Mouse (Mus musculus) T-cell, adult 2 months (primary cell): Measurements from ENCODE around the gene Foxo3.

ENCODE experiments used
- DNase-seq: peaks from one replicate; pipeline ENCODE4 v3.0.0; 2022; ENCODE audit warnings: low spot score

Foxo3 gene

DNA sequence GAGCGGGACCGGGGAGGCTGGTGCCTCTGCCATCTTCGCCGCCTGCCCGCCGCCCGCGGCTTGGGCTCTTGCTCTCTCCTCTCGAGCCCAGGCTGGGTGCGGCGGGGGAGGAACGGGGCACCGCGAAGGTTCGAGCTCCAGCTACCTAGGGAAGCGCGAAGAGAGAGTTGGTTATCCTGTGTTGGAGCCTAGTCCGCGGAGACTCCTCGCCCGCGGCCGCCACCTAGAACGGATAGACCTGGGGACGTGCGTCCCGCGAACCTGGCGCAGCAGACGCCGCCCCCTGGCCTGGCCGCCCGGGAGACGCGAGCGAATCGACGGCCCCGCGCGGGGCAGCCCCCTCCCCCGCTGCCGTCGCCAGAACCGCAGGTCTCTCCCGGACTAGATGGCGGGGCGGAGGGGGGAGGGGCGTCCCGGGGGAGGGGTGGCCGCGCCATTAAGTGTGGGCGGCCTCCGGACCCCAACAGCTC lies 1.1 kb downstream of the Foxo3 start:
- DNase-seq: peak; percentile 52

GRCm38 (mm10) chr10:42274712-42275400 lies 1.7 kb downstream of the Foxo3 start:
- DNase-seq: peak; percentile 25

- DNase-seq: peak; percentile 64
These were observed 2.5 kb downstream of the Foxo3 start for GRCm38 (mm10) chr10:42273760-42274691.

GRCm38 (mm10) chr10:42273403-42273759 lies 3.2 kb downstream of the Foxo3 start:
- DNase-seq: no peak

- DNase-seq: no peak
These were observed 4.9 kb downstream of the Foxo3 start for GRCm38 (mm10) chr10:42271454-42272230.

DNA sequence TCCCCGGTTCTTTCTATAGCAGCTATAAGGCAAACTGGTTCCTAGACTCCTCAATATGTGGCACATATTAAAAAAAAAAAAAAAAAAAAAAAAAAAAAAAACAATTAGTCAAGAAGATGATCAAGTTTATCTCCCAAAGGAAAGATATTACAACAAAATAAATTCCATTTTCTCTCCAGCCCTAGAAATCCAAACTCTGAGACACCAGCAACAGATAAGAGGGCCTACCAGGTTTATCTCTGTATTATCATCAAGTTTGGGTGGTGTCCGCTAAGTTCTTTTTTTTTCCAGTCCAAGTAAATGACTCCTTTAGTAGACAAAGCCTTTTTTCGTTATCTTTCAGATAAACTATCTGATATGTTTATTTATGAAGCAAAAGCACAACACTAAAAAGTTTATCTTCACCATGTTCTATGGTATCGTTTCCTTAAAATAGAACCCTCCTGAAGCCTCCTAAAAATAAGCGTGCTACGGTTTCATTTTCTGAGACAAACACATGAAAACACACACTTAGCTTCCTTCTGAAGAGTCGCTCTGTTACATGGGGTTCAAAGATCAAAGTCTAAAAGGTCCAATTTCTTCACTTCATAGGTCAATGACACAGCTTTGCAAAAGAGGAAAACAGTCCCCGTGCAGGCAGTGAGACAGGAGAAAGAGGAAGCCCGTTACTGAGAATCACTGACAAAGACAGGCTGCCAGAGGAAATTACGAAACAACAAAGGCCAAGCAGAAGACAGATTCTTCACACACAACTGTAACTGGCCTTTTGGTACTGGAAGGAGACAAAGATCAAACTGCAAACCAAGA lies 6.1 kb downstream of the Foxo3 start:
- peak; percentile 51 for DNase-seq

- DNase-seq: peak; percentile 81
These were observed 7.1 kb downstream of the Foxo3 start for GRCm38 (mm10) chr10:42269281-42270025.

DNA sequence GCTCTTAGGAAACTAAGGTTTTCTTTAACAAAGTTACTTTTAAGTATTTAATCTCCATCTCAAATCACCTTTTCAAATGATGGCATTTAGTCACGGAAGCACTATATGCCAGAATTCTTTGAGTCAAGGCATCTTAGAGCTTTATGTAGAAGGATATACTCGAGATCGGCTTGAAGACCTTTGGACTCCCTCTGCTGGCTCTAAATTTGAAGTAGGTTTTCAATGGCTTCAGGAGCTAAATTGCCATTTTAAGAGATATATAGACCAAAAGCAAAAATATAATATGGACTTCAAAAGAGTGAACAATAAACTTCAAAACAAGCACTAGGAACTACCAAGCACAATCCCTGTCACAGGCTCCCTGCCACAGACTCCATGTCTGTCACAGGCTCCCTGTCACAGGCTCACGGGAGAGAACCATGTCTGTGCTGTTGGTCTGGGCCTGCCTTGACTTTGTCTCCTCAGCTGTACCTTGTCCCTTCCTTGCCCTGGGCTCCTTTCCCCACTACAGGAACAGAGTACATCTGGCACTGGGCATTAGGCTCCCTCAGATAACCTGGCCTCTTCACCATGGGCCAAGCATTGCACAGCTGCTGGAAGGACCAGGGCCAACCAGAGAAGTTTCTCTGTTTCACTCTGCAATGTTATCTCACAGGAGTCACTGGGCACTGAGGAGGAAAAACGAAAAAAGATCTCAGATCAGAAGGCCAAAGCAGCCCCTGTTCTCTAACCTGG lies 8.6 kb downstream of the Foxo3 start:
- no peak for DNase-seq

GRCm38 (mm10) chr10:42265021-42265689 lies 11.4 kb downstream of the Foxo3 start:
- no peak for DNase-seq

GRCm38 (mm10) chr10:42264195-42264594 lies 12.4 kb downstream of the Foxo3 start:
- no peak for DNase-seq

DNA sequence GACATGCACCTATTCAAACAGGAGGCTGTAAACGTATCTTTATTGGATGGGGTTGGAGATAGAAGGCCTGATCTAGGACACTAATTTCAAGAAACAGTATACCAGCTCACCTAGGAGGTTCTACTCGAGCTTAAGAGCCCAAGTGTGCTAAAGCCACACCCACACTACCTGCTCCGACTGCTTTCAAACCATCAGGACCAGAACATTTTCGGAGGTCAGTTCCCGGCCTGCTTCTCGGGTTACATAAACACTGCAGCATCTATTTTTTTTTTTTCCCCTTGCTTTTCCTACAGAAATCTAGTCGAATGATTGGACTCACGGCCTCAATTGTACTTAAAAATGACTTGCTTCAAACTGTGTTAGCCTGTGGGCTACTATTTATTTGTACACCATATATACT lies 12.9 kb downstream of the Foxo3 start:
- DNase-seq: no peak

GRCm38 (mm10) chr10:42262061-42262460 lies 14.5 kb downstream of the Foxo3 start:
- no peak for DNase-seq

- no peak for DNase-seq
These were observed 15.5 kb downstream of the Foxo3 start for GRCm38 (mm10) chr10:42261103-42261502.

DNA sequence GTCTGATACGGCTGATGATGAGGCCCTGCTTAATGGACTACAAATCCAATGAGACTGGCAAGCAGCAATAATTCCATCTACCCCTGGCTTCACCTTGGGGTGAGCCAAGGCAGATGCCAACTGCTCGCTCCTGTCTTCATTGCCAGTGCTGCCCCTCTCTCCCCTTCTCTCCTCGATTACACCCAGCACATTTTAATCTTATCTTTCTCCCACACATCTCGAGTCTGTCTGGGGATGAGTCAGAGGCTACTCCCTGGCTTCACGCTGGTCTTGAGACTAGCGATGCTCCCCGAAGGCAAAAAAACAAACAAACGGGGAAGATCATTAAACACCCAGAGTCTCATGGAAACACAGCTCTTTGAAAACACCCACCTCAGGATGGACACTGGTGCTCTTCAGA lies 16.0 kb downstream of the Foxo3 start:
- DNase-seq: no peak

DNA sequence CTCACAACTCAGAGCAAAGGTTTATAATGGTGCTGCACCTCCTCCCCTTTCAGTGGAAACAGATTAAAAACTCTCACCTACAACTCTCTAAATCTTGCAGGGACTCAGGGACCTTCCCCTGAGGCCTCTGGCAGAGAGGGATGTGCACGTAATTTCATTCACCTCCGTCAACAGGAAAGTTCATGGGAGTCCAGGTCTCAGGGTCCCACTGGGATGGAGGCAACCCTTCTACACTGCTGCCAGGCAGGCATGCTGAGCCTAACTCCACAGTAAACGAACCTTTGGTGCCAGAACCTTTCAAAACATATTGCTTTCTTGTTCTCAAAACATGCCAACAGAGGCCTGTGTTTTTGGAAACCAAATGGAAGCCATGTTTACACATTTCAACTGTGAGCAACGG lies 17.0 kb downstream of the Foxo3 start:
- DNase-seq: no peak

DNA sequence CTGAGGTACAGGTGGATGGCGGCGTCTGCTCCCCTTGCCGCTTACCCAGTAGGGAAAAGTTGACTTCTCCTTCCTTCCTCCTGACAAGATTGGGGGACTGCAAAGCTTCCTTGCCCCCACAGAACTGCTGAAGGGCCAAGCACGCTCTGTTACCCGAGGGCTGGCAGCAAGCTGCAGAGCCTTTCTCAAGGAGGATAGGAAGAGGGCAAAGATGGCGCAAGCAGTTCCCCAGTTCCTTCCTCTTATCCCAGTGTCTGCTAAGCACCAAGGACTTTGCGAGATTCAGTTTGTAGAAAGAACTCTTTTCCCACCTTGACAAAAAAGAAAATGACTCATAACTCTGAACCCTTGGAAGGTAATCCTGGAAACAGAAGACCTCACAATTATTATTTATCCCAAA lies 18.6 kb downstream of the Foxo3 start:
- DNase-seq: no peak

DNA sequence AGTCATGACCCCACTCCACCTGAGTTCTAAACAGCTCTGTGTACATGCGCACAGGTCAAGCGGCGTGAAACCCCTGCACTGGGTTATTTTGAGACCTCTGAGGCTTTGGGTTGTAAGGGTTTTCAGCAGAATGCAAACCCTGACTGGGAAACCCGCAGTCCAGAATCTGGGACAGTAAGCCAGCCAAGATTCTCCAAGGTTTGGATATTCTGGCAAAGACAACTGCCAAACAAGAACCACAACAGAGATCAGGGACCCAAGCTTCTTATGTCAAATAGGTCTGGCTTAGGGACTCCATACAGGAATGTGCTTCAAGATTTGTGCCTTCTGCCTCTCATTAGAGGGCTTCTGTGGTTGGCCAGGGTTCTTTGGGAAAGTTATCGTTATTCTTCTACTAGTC lies 21.8 kb downstream of the Foxo3 start:
- no peak for DNase-seq

- DNase-seq: no peak
These were observed 24.7 kb downstream of the Foxo3 start for GRCm38 (mm10) chr10:42251749-42252323.

DNA sequence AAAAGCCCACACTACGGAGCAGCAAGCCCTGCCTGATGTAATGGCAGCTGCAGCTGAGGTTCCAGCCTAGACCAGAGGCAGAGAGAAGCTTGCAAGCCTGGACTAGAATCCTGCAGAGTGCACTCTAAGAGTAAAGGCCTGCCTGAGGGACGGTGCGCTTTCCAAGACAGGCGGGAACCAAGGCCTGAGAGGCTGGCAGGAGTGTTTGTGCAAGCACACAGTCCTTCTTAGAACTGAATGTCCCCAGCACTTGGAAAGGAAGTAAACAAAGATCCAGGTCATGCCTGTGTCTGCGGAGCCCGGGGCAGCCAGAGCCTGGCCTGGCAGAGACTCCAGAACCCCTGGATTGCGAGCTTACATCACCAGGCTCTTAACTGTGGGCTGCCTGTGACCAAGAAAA lies 25.4 kb downstream of the Foxo3 start:
- no peak for DNase-seq
